Mouse (Mus musculus): Measurements from ENCODE around the gene Runx2.

Gene Runx2

GRCm38 (mm10) chr17:44618691-44619090 lies 195.9 kb downstream of the Runx2 start:
- DNase-seq (ENCODE audit: low spot score): no peak

GRCm38 (mm10) chr17:44618175-44618574 lies 196.4 kb downstream of the Runx2 start:
- no peak for DNase-seq (ENCODE audit: low spot score)

- no peak for DNase-seq (ENCODE audit: low spot score)
Measured at GRCm38 (mm10) chr17:44617741-44618140, 196.9 kb downstream of the Runx2 start.

GRCm38 (mm10) chr17:44613716-44614715 lies 200.6 kb downstream of the Runx2 start:
- DNase-seq (ENCODE audit: low spot score): no peak

- DNase-seq (ENCODE audit: low spot score): peak; percentile 7
Measured at GRCm38 (mm10) chr17:44612641-44613040, 202.0 kb downstream of the Runx2 start.

GRCm38 (mm10) chr17:44612002-44612401 lies 202.6 kb downstream of the Runx2 start:
- no peak for DNase-seq (ENCODE audit: low spot score)

- DNase-seq (ENCODE audit: low spot score): no peak
Measured at GRCm38 (mm10) chr17:44611543-44611942, 203.1 kb downstream of the Runx2 start.

GRCm38 (mm10) chr17:44610828-44611227 lies 203.8 kb downstream of the Runx2 start:
- DNase-seq (ENCODE audit: low spot score): no peak

GRCm38 (mm10) chr17:44609897-44610641 lies 204.5 kb downstream of the Runx2 start:
- no peak for DNase-seq (ENCODE audit: low spot score)

- no peak for DNase-seq (ENCODE audit: low spot score)
Measured at GRCm38 (mm10) chr17:44609356-44609755, 205.2 kb downstream of the Runx2 start.

GRCm38 (mm10) chr17:44608907-44609306 lies 205.7 kb downstream of the Runx2 start:
- no peak for DNase-seq (ENCODE audit: low spot score)

GRCm38 (mm10) chr17:44607383-44607782 lies 207.2 kb downstream of the Runx2 start:
- DNase-seq (ENCODE audit: low spot score): no peak

GRCm38 (mm10) chr17:44606245-44606644 lies 208.4 kb downstream of the Runx2 start:
- DNase-seq (ENCODE audit: low spot score): no peak

GRCm38 (mm10) chr17:44605749-44606148 lies 208.8 kb downstream of the Runx2 start:
- no peak for DNase-seq (ENCODE audit: low spot score)

GRCm38 (mm10) chr17:44603170-44603569 lies 211.4 kb downstream of the Runx2 start:
- no peak for DNase-seq (ENCODE audit: low spot score)

- DNase-seq (ENCODE audit: low spot score): no peak
Measured at GRCm38 (mm10) chr17:44601317-44602021, 213.1 kb downstream of the Runx2 start.

GRCm38 (mm10) chr17:44599856-44600255 lies 214.7 kb downstream of the Runx2 start:
- DNase-seq (ENCODE audit: low spot score): no peak

GRCm38 (mm10) chr17:44599132-44599531 lies 215.5 kb downstream of the Runx2 start:
- no peak for DNase-seq (ENCODE audit: low spot score)

GRCm38 (mm10) chr17:44597918-44598504 lies 216.6 kb downstream of the Runx2 start:
- no peak for DNase-seq (ENCODE audit: low spot score)

GRCm38 (mm10) chr17:44592737-44593090 lies 221.9 kb downstream of the Runx2 start:
- DNase-seq (ENCODE audit: low spot score): no peak

- DNase-seq (ENCODE audit: low spot score): no peak
Measured at GRCm38 (mm10) chr17:44592067-44592736, 222.4 kb downstream of the Runx2 start.
